Mouse (Mus musculus) CH12.LX (cell line): ENCODE measurements around the gene March6.

Source experiments
- CTCF ChIP-seq, 2 experiments: IDR thresholded peaks in 1 of 2; conservative IDR thresholded peaks in 1 of 2; 2 replicates each; pipeline ENCODE4 v1.5.1; 2011 to 2012; ENCODE audit warnings: low read depth in 2 of 2, low read length in 2 of 2, improper control_type of control experiment in 1 of 2, inconsistent platforms in 1 of 2, mild to moderate bottlenecking in 1 of 2, moderate library complexity in 1 of 2
- EP300 ChIP-seq: IDR thresholded peaks from 2 replicates; pipeline ENCODE4 v1.6.1; 2011; ENCODE audit warnings: low read length, improper control_type of control experiment
- JUND ChIP-seq: conservative IDR thresholded peaks from 2 replicates; pipeline ENCODE4 v1.6.1; 2011; ENCODE audit warnings: low read depth, low read length, improper control_type of control experiment
- MAX ChIP-seq: IDR thresholded peaks from 2 replicates; pipeline ENCODE4 v1.6.1; 2011; ENCODE audit warnings: low read length, improper control_type of control experiment
- MAZ ChIP-seq: IDR thresholded peaks from 2 replicates; pipeline ENCODE4 v1.6.1; 2012; ENCODE audit warnings: low read depth, mild to moderate bottlenecking, inconsistent platforms, low read length, improper control_type of control experiment, moderate library complexity
- MYC ChIP-seq: IDR thresholded peaks from 2 replicates; pipeline ENCODE4 v1.6.1; 2011; ENCODE audit warnings: low read depth, mild to moderate bottlenecking, improper control_type of control experiment, low read length
- POLR2A ChIP-seq: IDR thresholded peaks from 2 replicates; pipeline ENCODE4 v1.6.1; 2011; ENCODE audit warnings: low read depth, mild to moderate bottlenecking, improper control_type of control experiment, low read length
- SIN3A ChIP-seq: IDR thresholded peaks from 2 replicates; pipeline ENCODE4 v1.6.1; 2012; ENCODE audit warnings: low read length, improper control_type of control experiment, inconsistent platforms
- ZMIZ1 ChIP-seq: IDR thresholded peaks from 2 replicates; pipeline ENCODE4 v1.6.1; 2012; ENCODE audit warnings: low read depth, mild to moderate bottlenecking, inconsistent platforms, low read length, improper control_type of control experiment

- TF ChIP-seq ZMIZ1 (no peak), MAZ (no peak), CTCF (conservative IDR thresholded peaks at IDR 0.05 in 1 of 2, IDR thresholded peaks at IDR 0.05 in 1 of 2; ENCODE audit: low read depth in 2 of 2, low read length in 2 of 2) (no peak), MAX (no peak), MYC (no peak), EP300 (no peak), POLR2A (no peak), JUND (no peak), SIN3A (no peak)
These were observed 7.5 kb upstream of the March6 start for GRCm38 (mm10) chr15:31538346-31538745.
